Mouse (Mus musculus) hindbrain, embryonic 14.5 days (tissue): Measurements from ENCODE around the gene Fzd10. TPM values are rescaled to one million over a fixed set of nuclear protein-coding genes. Genes with fewer than 3 reads are reported as not detected.

ENCODE experiments used
- ATAC-seq: fragments of 200-750 bp; cut with Nextera tagmentation; 2 replicates; pipeline ENCODE4 v1.8.0; 2017; ENCODE audit warnings: moderate number of reproducible peaks, mild to moderate bottlenecking, moderate TSS enrichment, moderate library complexity; ENCODE audit not compliant: low FRiP score
- DNase-seq: peaks from one replicate; pipeline ENCODE4 v3.0.0-alpha.2; 2015; ENCODE audit warnings: low spot score
- H3K27ac ChIP-seq: fragments of 300-500 bp; sonication (generic); 2 replicates; pipeline ENCODE4 v1.5.1; 2014; ENCODE audit warnings: mild to moderate bottlenecking, moderate library complexity
- H3K27me3 ChIP-seq: fragments of 300-500 bp; sonication (generic); 2 replicates; pipeline ENCODE4 v1.6.1; 2014; ENCODE audit warnings: mild to moderate bottlenecking, low read length, mixed read lengths; ENCODE audit not compliant: control insufficient read depth, insufficient read depth
- H3K36me3 ChIP-seq: fragments of 300-500 bp; sonication (generic); replicated peaks from 2 replicates; pipeline ENCODE4 v1.6.1; 2014; ENCODE audit not compliant: control insufficient read depth, insufficient read depth
- H3K4me1 ChIP-seq: fragments of 300-500 bp; sonication (generic); replicated peaks from 2 replicates; pipeline ENCODE4 v1.6.1; 2014; ENCODE audit warnings: antibody characterized with exemption, low read length, mixed read lengths; ENCODE audit not compliant: control insufficient read depth, insufficient read depth
- H3K4me2 ChIP-seq: fragments of 300-500 bp; sonication (generic); replicated peaks from 2 replicates; pipeline ENCODE4 v1.6.1; 2014; ENCODE audit warnings: mild to moderate bottlenecking, moderate library complexity
- H3K4me3 ChIP-seq: fragments of 300-500 bp; sonication (generic); replicated peaks from 2 replicates; pipeline ENCODE4 v1.5.1; 2014; ENCODE audit warnings: mild to moderate bottlenecking, low read length
- H3K9ac ChIP-seq: fragments of 300-500 bp; sonication (generic); 2 replicates; pipeline ENCODE4 v1.6.1; 2014
- H3K9me3 ChIP-seq: fragments of 300-500 bp; sonication (generic); 2 replicates; pipeline ENCODE4 v1.6.1; 2016; ENCODE audit warnings: low read length; ENCODE audit not compliant: control insufficient read depth
- WGBS: fragments of 180-500 bp; shearing (Covaris S2); extraction: QIAGEN DNeasy Blood & Tissue Kit; methylation state at CpG from one replicate; pipeline ENCODE4 v1.1.7; 2014; 5-methylcytosine and 5-hydroxymethylcytosine counted together
- polyA plus RNA-seq: library from polyadenylated mRNA; unstranded; fragments of >200 nt; fragmentation: Nextera tagmentation; extraction: Ambion mirVana; gene quantifications from 2 replicates; pipeline ENCODE4 v1.2.1, GENCODE M21; 2014

The Fzd10 gene
- polyA plus RNA-seq = 5.3 and 5.7 TPM in 2 replicates

- H3K9me3 ChIP-seq = no peaks in the 10 kb centered on the region
- peak within 1 kb of the TSS; percentile 64 for H3K4me3 ChIP-seq
- ATAC-seq (peak; percentile 52; the same call in 1 of the 2 replicates), DNase-seq (peak; percentile 62)
- under 1% methylated on average over 73 of the region's 73 CpGs for WGBS
- peaks cover 22% of the 10 kb centered on the region for H3K27me3 ChIP-seq
- peak within 1 kb of the TSS; percentile 74 for H3K27ac ChIP-seq
- H3K9ac ChIP-seq = peak within 1 kb of the TSS; percentile 68
- peak within 1 kb of the TSS; percentile 98 for H3K4me2 ChIP-seq
- H3K36me3 ChIP-seq = no peaks in the 10 kb centered on the region
- H3K4me1 ChIP-seq = peaks cover 46% of the 10 kb centered on the region; the same call in 1 of the 2 replicates
Measured at GRCm38 (mm10) chr5:128600072-128601021, at the start of gene Fzd10. Gene Fzd10, plus strand, starts transcription at chr5:128600844.

- Histone ChIP-seq H3K36me3 (no peaks in the 10 kb centered on the region), H3K4me2 (peak overlapping the region; percentile 53), H3K9ac (peak overlapping the region; percentile 60; the same call in 1 of the 2 replicates), H3K4me3 (peak overlapping the region; percentile 7; the same call in 1 of the 2 replicates), H3K27ac (peak overlapping the region; percentile 32; the same call in 1 of the 2 replicates), H3K9me3 (no peaks in the 10 kb centered on the region), H3K4me1 (peaks cover 20% of the 10 kb centered on the region), H3K27me3 (0 out of 2 replicates have a peak, but pooled peaks cover 2% of the 10 kb centered on the region)
- WGBS = 4% methylated on average over 11 of the region's 11 CpGs
- no peak for DNase-seq
- ATAC-seq = no peak; the same call in 1 of the 2 replicates
Measured at GRCm38 (mm10) chr5:128551448-128551847, 49.2 kb upstream of the Fzd10 start.

- Histone ChIP-seq H3K4me3 (peak overlapping the region; percentile 7), H3K27me3 (0 out of 2 replicates have a peak, but pooled peaks cover 2% of the 10 kb centered on the region), H3K9me3 (no peaks in the 10 kb centered on the region), H3K27ac (no peak overlapping the region), H3K4me1 (peaks cover 20% of the 10 kb centered on the region), H3K4me2 (peak overlapping the region; percentile 53), H3K36me3 (no peaks in the 10 kb centered on the region), H3K9ac (peak overlapping the region; percentile 34)
- WGBS = 7% methylated on average over 28 of the region's 28 CpGs
- no peak for ATAC-seq
- DNase-seq = no peak
Measured at GRCm38 (mm10) chr5:128552136-128552890, 48.3 kb upstream of the Fzd10 start.

DNA sequence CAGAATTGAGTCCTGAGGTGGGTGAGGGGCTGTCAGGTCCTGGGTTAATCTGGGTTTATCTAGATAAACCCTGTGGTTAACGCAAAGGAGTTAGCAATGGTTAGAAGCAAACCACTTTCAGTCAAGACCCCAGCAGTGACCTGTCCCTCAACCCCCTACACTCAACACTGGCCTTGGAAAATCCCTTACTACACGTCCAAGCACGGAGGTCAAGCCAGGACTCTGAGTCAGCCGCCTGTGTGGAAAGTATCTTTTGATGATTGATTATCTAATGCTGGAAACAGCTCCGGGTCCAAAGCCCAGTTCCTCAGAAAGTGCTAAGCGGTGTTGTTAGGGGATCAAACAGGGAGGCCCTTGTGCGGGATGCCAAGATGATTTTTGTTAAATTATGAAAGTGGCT lies 42.5 kb upstream of the Fzd10 start:
- DNase-seq (no peak), ATAC-seq (no peak)
- Histone ChIP-seq H3K9ac (no peak overlapping the region), H3K4me2 (no peak overlapping the region), H3K4me1 (no peaks in the 10 kb centered on the region), H3K27me3 (no peaks in the 10 kb centered on the region), H3K9me3 (0 out of 2 replicates have a peak, but pooled peaks cover 6% of the 10 kb centered on the region), H3K27ac (no peak overlapping the region), H3K4me3 (no peak overlapping the region), H3K36me3 (no peaks in the 10 kb centered on the region)
- 51% methylated on average over 7 of the region's 7 CpGs for WGBS

DNA sequence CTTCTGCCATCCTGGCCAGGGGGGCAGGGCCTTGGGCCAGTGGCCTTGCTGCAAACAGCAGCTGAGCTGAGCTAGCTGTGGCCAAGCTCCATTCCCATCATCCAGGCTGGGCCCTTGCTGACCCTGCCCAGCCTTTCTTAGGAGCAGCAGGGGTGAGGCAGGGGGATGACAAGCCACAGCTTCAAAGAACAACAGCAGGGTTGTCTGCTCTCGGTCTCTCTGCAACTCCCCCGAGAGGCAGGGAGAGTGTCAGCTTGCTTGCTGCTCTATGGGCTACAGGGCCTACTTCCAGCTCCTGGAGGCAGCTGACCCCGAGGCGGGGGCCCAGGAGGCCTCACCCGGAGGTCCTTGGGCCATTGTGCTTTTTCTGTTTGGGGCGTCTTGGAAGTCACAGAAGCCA lies 33.3 kb upstream of the Fzd10 start:
- WGBS = 5% methylated on average over 6 of the region's 6 CpGs
- no peak overlapping the region for H3K9ac ChIP-seq
- no peak overlapping the region for H3K27ac ChIP-seq
- H3K4me3 ChIP-seq = no peak overlapping the region
- H3K4me1 ChIP-seq = no peaks in the 10 kb centered on the region
- no peaks in the 10 kb centered on the region for H3K9me3 ChIP-seq
- no peak overlapping the region for H3K4me2 ChIP-seq
- H3K36me3 ChIP-seq = no peaks in the 10 kb centered on the region
- ATAC-seq (no peak), DNase-seq (no peak)
- no peaks in the 10 kb centered on the region for H3K27me3 ChIP-seq

DNA sequence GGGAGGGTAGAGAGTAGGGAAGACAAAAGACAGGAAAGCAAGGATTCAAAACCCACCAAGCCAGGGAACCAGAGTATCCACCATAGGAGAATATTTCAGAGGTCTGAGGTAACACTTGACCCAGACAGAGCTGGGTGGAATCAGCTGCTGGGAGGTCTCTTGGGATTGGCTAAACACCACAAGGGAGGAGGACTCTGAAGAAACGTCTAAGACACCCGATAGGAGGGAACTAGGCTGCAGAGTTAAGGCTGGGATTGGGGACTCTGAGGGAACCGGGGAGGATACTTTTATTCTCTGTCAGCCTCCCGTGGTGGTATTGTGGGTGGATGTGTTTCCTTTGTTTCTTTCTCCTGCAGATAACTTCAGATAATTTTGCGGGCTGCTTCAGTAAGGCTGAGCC lies 31.7 kb upstream of the Fzd10 start:
- ATAC-seq (no peak), DNase-seq (no peak)
- Histone ChIP-seq H3K4me1 (no peaks in the 10 kb centered on the region), H3K4me3 (no peak overlapping the region), H3K4me2 (no peak overlapping the region), H3K27ac (no peak overlapping the region), H3K36me3 (no peaks in the 10 kb centered on the region), H3K9ac (no peak overlapping the region), H3K9me3 (no peaks in the 10 kb centered on the region), H3K27me3 (no peaks in the 10 kb centered on the region)
- 12% methylated on average over 5 of the region's 5 CpGs for WGBS

- ATAC-seq = no peak
- H3K27ac ChIP-seq = no peak overlapping the region
- 71% methylated on average over 5 of the region's 5 CpGs for WGBS
- no peaks in the 10 kb centered on the region for H3K36me3 ChIP-seq
- no peak overlapping the region for H3K4me2 ChIP-seq
- no peak overlapping the region for H3K4me3 ChIP-seq
- H3K9me3 ChIP-seq = no peaks in the 10 kb centered on the region
- H3K9ac ChIP-seq = no peak overlapping the region
- no peaks in the 10 kb centered on the region for H3K4me1 ChIP-seq
- no peaks in the 10 kb centered on the region for H3K27me3 ChIP-seq
- no peak for DNase-seq
Measured at GRCm38 (mm10) chr5:128570091-128570490, 30.6 kb upstream of the Fzd10 start.

DNA sequence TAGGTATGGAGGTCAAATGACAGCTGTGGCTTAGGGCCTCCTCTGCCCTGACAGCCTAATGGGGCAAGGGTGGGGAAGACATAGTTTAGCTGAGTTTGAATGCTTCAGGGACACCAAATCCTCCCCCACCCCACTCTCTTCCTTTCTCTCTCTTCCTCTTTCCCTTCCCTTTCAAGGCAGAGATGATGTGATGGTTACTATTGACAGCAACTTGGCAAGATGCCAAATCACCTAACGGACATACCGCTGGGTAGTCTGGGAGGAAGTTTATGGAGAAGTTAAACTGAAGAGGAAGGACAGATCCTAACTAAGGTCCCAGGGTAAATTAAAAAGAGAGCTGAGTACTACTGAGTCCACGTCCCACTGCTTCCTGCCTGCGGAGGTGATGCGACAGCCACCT lies 29.8 kb upstream of the Fzd10 start:
- Histone ChIP-seq H3K27me3 (no peaks in the 10 kb centered on the region), H3K27ac (no peak overlapping the region), H3K9me3 (no peaks in the 10 kb centered on the region), H3K4me1 (no peaks in the 10 kb centered on the region), H3K36me3 (no peaks in the 10 kb centered on the region), H3K4me3 (no peak overlapping the region), H3K4me2 (no peak overlapping the region), H3K9ac (no peak overlapping the region)
- DNase-seq = no peak
- WGBS = 73% methylated on average over 5 of the region's 5 CpGs
- ATAC-seq = no peak

DNA sequence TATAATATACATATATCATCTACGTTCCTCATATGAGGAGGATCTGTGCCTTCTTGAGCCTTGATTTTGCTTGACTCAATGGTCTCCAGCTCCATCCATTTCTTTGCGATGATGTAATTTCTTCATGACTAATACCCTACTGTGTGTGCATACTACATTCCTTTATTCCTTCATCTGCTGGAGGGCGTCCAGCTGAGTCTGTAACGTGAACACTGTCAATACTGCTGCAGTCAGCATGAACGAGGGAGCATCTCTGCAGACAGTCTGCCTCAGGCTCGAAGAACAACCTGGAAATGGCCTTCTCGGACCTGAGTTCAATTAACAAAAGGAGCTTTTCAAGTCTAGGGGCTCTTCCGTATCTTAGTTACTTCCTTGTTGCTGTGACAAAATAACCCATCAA lies 28.9 kb upstream of the Fzd10 start:
- DNase-seq (no peak), ATAC-seq (no peak)
- H3K36me3 ChIP-seq = no peaks in the 10 kb centered on the region
- no peak overlapping the region for H3K4me2 ChIP-seq
- H3K4me3 ChIP-seq = no peak overlapping the region
- no peaks in the 10 kb centered on the region for H3K9me3 ChIP-seq
- H3K27me3 ChIP-seq = no peaks in the 10 kb centered on the region
- 59% methylated on average over 8 of the region's 8 CpGs for WGBS
- no peak overlapping the region for H3K9ac ChIP-seq
- no peak overlapping the region for H3K27ac ChIP-seq
- no peaks in the 10 kb centered on the region for H3K4me1 ChIP-seq
